Mouse (Mus musculus): ENCODE data around the gene Amigo3.

DNA sequence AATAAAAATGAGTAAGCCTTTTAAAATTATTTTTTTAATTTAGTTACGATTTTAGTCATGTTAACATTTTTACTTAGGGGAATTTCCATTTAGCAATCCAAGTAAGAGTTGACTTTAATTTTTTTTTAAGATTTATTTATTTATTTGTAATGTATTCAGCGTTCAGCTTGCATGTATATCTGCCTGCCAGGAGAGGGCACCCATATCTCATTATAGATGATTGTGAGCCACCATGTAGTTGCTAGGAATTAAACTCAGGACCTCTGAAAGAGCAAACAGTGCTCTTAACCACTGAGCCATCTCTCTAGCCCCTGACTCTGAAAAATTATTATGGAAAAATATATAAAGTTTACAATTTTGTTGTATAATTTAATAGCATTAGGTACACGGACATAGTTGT is 26.4 kb upstream of the Amigo3 start:
- no peak for TF ChIP-seq CTCF (conservative IDR thresholded peaks at IDR 0.05; ENCODE audit: insufficient read depth, insufficient read length, low read depth, low read length)
- TF ChIP-seq POLR2A (IDR thresholded peaks at IDR 0.05; ENCODE audit: low read depth, low read length), result no peak
